Mouse (Mus musculus): Measurements from ENCODE around the gene Glipr2. TPM values are rescaled to one million over a fixed set of nuclear protein-coding genes. Genes with fewer than 3 reads are reported as not detected.

The Glipr2 gene
- polyA plus RNA-seq, 1 experiment from 2014 or later, result 20.4 TPM

- no peaks in the 10 kb centered on the region for H3K27me3 ChIP-seq (ENCODE audit: insufficient read depth, low read length)
- TF ChIP-seq CTCF (IDR thresholded peaks at IDR 0.05; ENCODE audit: low read depth) (no peak), EP300 (IDR thresholded peaks at IDR 0.05; ENCODE audit: low read depth) (peak; percentile 61)
- peak overlapping the region; percentile 46 for H3K4me2 ChIP-seq (ENCODE audit: low read depth, low read length)
- H3K27ac ChIP-seq (ENCODE audit: low read depth), result peak overlapping the region; percentile 88
- 3% methylated on average over 7 of the region's 8 CpGs for WGBS (ENCODE audit: insufficient replicate concordance)
- peaks cover 54% of the 10 kb centered on the region for H3K4me1 ChIP-seq (ENCODE audit: insufficient read depth)
- H3K9me3 ChIP-seq (ENCODE audit: low read length), result no peaks in the 10 kb centered on the region
- peaks cover 20% of the 10 kb centered on the region for H3K36me3 ChIP-seq (replicated peaks; ENCODE audit: insufficient read depth, low read length)
- H3K9ac ChIP-seq (replicated peaks), result peak overlapping the region; percentile 27; the same call in 1 of the 2 replicates
- peak; percentile 89 for DNase-seq
- H3K4me3 ChIP-seq (ENCODE audit: low read depth, low read length), result no peak overlapping the region
- peak; percentile 61 for ATAC-seq
These were observed 15.0 kb downstream of the Glipr2 start for GRCm38 (mm10) chr4:43972137-43972591.

GRCm38 (mm10) chr4:43973526-43973981 is 16.4 kb downstream of the Glipr2 start:
- Histone ChIP-seq H3K4me3 (ENCODE audit: low read depth, low read length) (no peak overlapping the region), H3K27ac (ENCODE audit: low read depth) (peak overlapping the region; percentile 45), H3K9ac (replicated peaks) (no peak overlapping the region), H3K4me1 (ENCODE audit: insufficient read depth) (peaks cover 46% of the 10 kb centered on the region), H3K9me3 (ENCODE audit: low read length) (no peaks in the 10 kb centered on the region), H3K4me2 (ENCODE audit: low read depth, low read length) (peak overlapping the region; percentile 14; the same call in 1 of the 2 replicates), H3K27me3 (ENCODE audit: insufficient read depth, low read length) (no peaks in the 10 kb centered on the region), H3K36me3 (replicated peaks; ENCODE audit: insufficient read depth, low read length) (peaks cover 18% of the 10 kb centered on the region)
- WGBS (ENCODE audit: insufficient replicate concordance), result 32% methylated on average over 4 of the region's 4 CpGs
- TF ChIP-seq CTCF (IDR thresholded peaks at IDR 0.05; ENCODE audit: low read depth) (no peak), EP300 (IDR thresholded peaks at IDR 0.05; ENCODE audit: low read depth) (no peak; the same call in 1 of the 2 replicates)
- peak; percentile 10 for ATAC-seq
- no peak for DNase-seq

- H3K27ac ChIP-seq (ENCODE audit: low read depth), result peak overlapping the region; percentile 45
- no peaks in the 10 kb centered on the region for H3K9me3 ChIP-seq (ENCODE audit: low read length)
- H3K36me3 ChIP-seq (replicated peaks; ENCODE audit: insufficient read depth, low read length), result peaks cover 15% of the 10 kb centered on the region
- no peak overlapping the region for H3K4me2 ChIP-seq (ENCODE audit: low read depth, low read length)
- H3K4me3 ChIP-seq (ENCODE audit: low read depth, low read length), result no peak overlapping the region
- TF ChIP-seq CTCF (IDR thresholded peaks at IDR 0.05; ENCODE audit: low read depth) (no peak), EP300 (IDR thresholded peaks at IDR 0.05; ENCODE audit: low read depth) (0 out of 2 replicates have a peak, but pooled peaks have one; percentile 25)
- ATAC-seq (peak; percentile 85), DNase-seq (no peak)
- H3K27me3 ChIP-seq (ENCODE audit: insufficient read depth, low read length), result no peaks in the 10 kb centered on the region
- peaks cover 49% of the 10 kb centered on the region for H3K4me1 ChIP-seq (ENCODE audit: insufficient read depth)
- H3K9ac ChIP-seq (replicated peaks), result no peak overlapping the region
- WGBS (ENCODE audit: insufficient replicate concordance), result 44% methylated on average over 10 of the region's 10 CpGs
These were observed 17.9 kb downstream of the Glipr2 start for GRCm38 (mm10) chr4:43974914-43975616.

GRCm38 (mm10) chr4:43976223-43976740 is 19.1 kb downstream of the Glipr2 start:
- ATAC-seq (no peak), DNase-seq (no peak)
- H3K36me3 ChIP-seq (replicated peaks; ENCODE audit: insufficient read depth, low read length), result peaks cover 5% of the 10 kb centered on the region; the same call in 1 of the 2 replicates
- H3K4me3 ChIP-seq (ENCODE audit: low read depth, low read length), result no peak overlapping the region
- no peaks in the 10 kb centered on the region for H3K9me3 ChIP-seq (ENCODE audit: low read length)
- H3K4me1 ChIP-seq (ENCODE audit: insufficient read depth), result peaks cover 49% of the 10 kb centered on the region
- peak overlapping the region; percentile 46 for H3K27ac ChIP-seq (ENCODE audit: low read depth)
- H3K27me3 ChIP-seq (ENCODE audit: insufficient read depth, low read length), result no peaks in the 10 kb centered on the region
- 80% methylated on average over 6 of the region's 6 CpGs for WGBS (ENCODE audit: insufficient replicate concordance)
- TF ChIP-seq CTCF (IDR thresholded peaks at IDR 0.05; ENCODE audit: low read depth) (no peak), EP300 (IDR thresholded peaks at IDR 0.05; ENCODE audit: low read depth) (no peak)
- H3K4me2 ChIP-seq (ENCODE audit: low read depth, low read length), result no peak overlapping the region
- no peak overlapping the region for H3K9ac ChIP-seq (replicated peaks)

- 55% methylated on average over 17 of the region's 17 CpGs for WGBS (ENCODE audit: insufficient replicate concordance)
- no peaks in the 10 kb centered on the region for H3K9me3 ChIP-seq (ENCODE audit: low read length)
- H3K27ac ChIP-seq (ENCODE audit: low read depth), result peak overlapping the region; percentile 50
- no peaks in the 10 kb centered on the region for H3K27me3 ChIP-seq (ENCODE audit: insufficient read depth, low read length)
- ATAC-seq (peak; percentile 18; the same call in 1 of the 2 replicates), DNase-seq (peak; percentile 61)
- H3K4me3 ChIP-seq (ENCODE audit: low read depth, low read length), result no peak overlapping the region
- H3K9ac ChIP-seq (replicated peaks), result 0 out of 2 replicates have a peak overlapping the region, but pooled peaks have one; percentile 6
- no peak overlapping the region for H3K4me2 ChIP-seq (ENCODE audit: low read depth, low read length)
- no peak for TF ChIP-seq CTCF (IDR thresholded peaks at IDR 0.05; ENCODE audit: low read depth)
- peak; percentile 44; the same call in 1 of the 2 replicates for TF ChIP-seq EP300 (IDR thresholded peaks at IDR 0.05; ENCODE audit: low read depth)
- H3K36me3 ChIP-seq (replicated peaks; ENCODE audit: insufficient read depth, low read length), result peaks cover 2% of the 10 kb centered on the region; the same call in 1 of the 2 replicates
- H3K4me1 ChIP-seq (ENCODE audit: insufficient read depth), result peaks cover 33% of the 10 kb centered on the region
These were observed 21.6 kb downstream of the Glipr2 start for GRCm38 (mm10) chr4:43978521-43979443.
